Mouse (Mus musculus): ENCODE results near the gene Cmtr1. TPM values are rescaled to one million over a fixed set of nuclear protein-coding genes. Genes with fewer than 3 reads are reported as not detected.

Gene Cmtr1
- total RNA-seq, 2 experiments from 2014 or later: 70.7 to 104 TPM

GRCm38 (mm10) chr17:29736448-29737014 is 76.1 kb downstream of the Cmtr1 start:
- no peak for DNase-seq

GRCm38 (mm10) chr17:29737849-29738804 is 77.7 kb downstream of the Cmtr1 start:
- peak; percentile 45 to 51 for DNase-seq

GRCm38 (mm10) chr17:29747466-29747865 is 87.1 kb downstream of the Cmtr1 start:
- DNase-seq: no peak

- peak in 1 of 2 experiments; percentile 17 for DNase-seq
Measured at GRCm38 (mm10) chr17:29754510-29754909, 94.1 kb downstream of the Cmtr1 start.

Other genes starting within 250 kb of the Cmtr1 start
- gene Pim1, start 169.8 kb upstream of the Cmtr1 start, total RNA-seq (2021): 100 to 1,000 TPM; 162 to 206 TPM
- gene Gm17657, start 111.0 kb upstream of the Cmtr1 start, total RNA-seq (2021): not detected
- gene Tbc1d22b, start 110.8 kb upstream of the Cmtr1 start, total RNA-seq (2021): 10 to 100 TPM; 24.6 to 28.3 TPM
- not detected for gene Tmem217, start 108.2 kb upstream of the Cmtr1 start, total RNA-seq (2021)
- gene Rnf8, start 45.8 kb upstream of the Cmtr1 start, total RNA-seq (2021): 10 to 100 TPM; 39.1 to 53.3 TPM
- 1 to 10 TPM; 2.6 to 2.7 TPM for gene Gm28043, start 45.7 kb upstream of the Cmtr1 start, total RNA-seq (2021)
- gene Ccdc167, start 56.4 kb downstream of the Cmtr1 start, total RNA-seq (2021): 10 to 100 TPM in 1 of 2 experiments, 1 to 10 TPM in 1; 8.6 to 11.4 TPM

All from adrenal gland, postnatal 36 days (tissue).